Mouse (Mus musculus): ENCODE results near the gene Bcl2a1a.
"Not testable (repeated sequence)": the region's sequence is repeated elsewhere in the genome, so short reads cannot be mapped to it uniquely, and the experiment has no call there.

The Bcl2a1a gene

GRCm38 (mm10) chr9:88956670-88957153 lies at the start of gene Bcl2a1a:
Bcl2a1a (plus strand) TSS chr9:88956900.
- DNase-seq (ENCODE audit: low read depth) = not testable (repeated sequence)

GRCm38 (mm10) chr9:88916576-88916975 lies 40.1 kb upstream of the Bcl2a1a start:
- DNase-seq (ENCODE audit: low read depth) = not testable (repeated sequence)

- DNase-seq (ENCODE audit: low read depth) = not testable (repeated sequence)
These were observed 18.4 kb upstream of the Bcl2a1a start for GRCm38 (mm10) chr9:88938312-88938711.

GRCm38 (mm10) chr9:88951466-88951865 lies 5.2 kb upstream of the Bcl2a1a start:
- DNase-seq (ENCODE audit: low read depth) = not testable (repeated sequence)

GRCm38 (mm10) chr9:88953151-88953550 lies 3.5 kb upstream of the Bcl2a1a start:
- DNase-seq (ENCODE audit: low read depth) = not testable (repeated sequence)

- DNase-seq (ENCODE audit: low read depth) = not testable (repeated sequence)
These were observed 1.5 kb upstream of the Bcl2a1a start for GRCm38 (mm10) chr9:88955224-88955623.

- DNase-seq (ENCODE audit: low read depth) = not testable (repeated sequence)
These were observed 665 bp upstream of the Bcl2a1a start for GRCm38 (mm10) chr9:88956035-88956434.

GRCm38 (mm10) chr9:88958891-88959290 lies 2.2 kb downstream of the Bcl2a1a start:
- DNase-seq (ENCODE audit: low read depth) = no peak

- DNase-seq (ENCODE audit: low read depth) = not testable (repeated sequence)
These were observed 3.3 kb downstream of the Bcl2a1a start for GRCm38 (mm10) chr9:88959981-88960380.

- not testable (repeated sequence) for DNase-seq (ENCODE audit: low read depth)
These were observed 9.8 kb downstream of the Bcl2a1a start for GRCm38 (mm10) chr9:88966462-88966861.

GRCm38 (mm10) chr9:88969502-88969901 lies 12.8 kb downstream of the Bcl2a1a start:
- not testable (repeated sequence) for DNase-seq (ENCODE audit: low read depth)

- not testable (repeated sequence) for DNase-seq (ENCODE audit: low read depth)
These were observed 20.2 kb downstream of the Bcl2a1a start for GRCm38 (mm10) chr9:88976875-88977274.

GRCm38 (mm10) chr9:88979781-88980180 lies 23.1 kb downstream of the Bcl2a1a start:
- DNase-seq (ENCODE audit: low read depth) = not testable (repeated sequence)

GRCm38 (mm10) chr9:89001541-89001940 lies 44.8 kb downstream of the Bcl2a1a start:
- not testable (repeated sequence) for DNase-seq (ENCODE audit: low read depth)

Measured in naive thymus-derived CD4-positive, alpha-beta T cell, adult 2 months (primary cell).